Mouse (Mus musculus) forebrain, postnatal 0 days (tissue): ENCODE measurements around the gene Gckr. TPM values are rescaled to one million over a fixed set of nuclear protein-coding genes. Genes with fewer than 3 reads are reported as not detected.

Experiments used
- ATAC-seq: fragments of 200-750 bp; cut with Nextera tagmentation; 2 replicates; pipeline ENCODE4 v1.8.0; 2017; ENCODE audit warnings: mild to moderate bottlenecking, moderate library complexity
- DNase-seq: peaks from one replicate; pipeline ENCODE4 v3.0.0-alpha.2; 2015
- H3K27ac ChIP-seq: fragments of 300-500 bp; sonication (generic); 2 replicates; pipeline ENCODE4 v1.5.1; 2014; ENCODE audit warnings: low read depth, mild to moderate bottlenecking, antibody characterized with exemption, low read length, moderate library complexity, mixed read lengths
- H3K27me3 ChIP-seq: fragments of 300-500 bp; sonication (generic); 2 replicates; pipeline ENCODE4 v1.6.1; 2014; ENCODE audit warnings: mild to moderate bottlenecking, low read length, mixed read lengths; ENCODE audit not compliant: insufficient read depth
- H3K36me3 ChIP-seq: fragments of 300-500 bp; sonication (generic); 2 replicates; pipeline ENCODE4 v1.6.1; 2014; ENCODE audit warnings: mild to moderate bottlenecking, moderate library complexity; ENCODE audit not compliant: insufficient read depth
- H3K4me1 ChIP-seq: fragments of 300-500 bp; sonication (generic); 2 replicates; pipeline ENCODE4 v1.6.1; 2014; ENCODE audit warnings: antibody characterized with exemption; ENCODE audit not compliant: insufficient read depth
- H3K4me2 ChIP-seq: fragments of 300-500 bp; sonication (generic); 2 replicates; pipeline ENCODE4 v1.6.1; 2014; ENCODE audit warnings: low read depth, mild to moderate bottlenecking, moderate library complexity
- H3K4me3 ChIP-seq: fragments of 300-500 bp; sonication (generic); 2 replicates; pipeline ENCODE4 v1.5.1; 2014; ENCODE audit warnings: low read depth, low read length, mixed read lengths
- H3K9ac ChIP-seq: fragments of 300-500 bp; sonication (generic); 2 replicates; pipeline ENCODE4 v1.6.1; 2014; ENCODE audit warnings: mild to moderate bottlenecking
- H3K9me3 ChIP-seq: fragments of 300-500 bp; sonication (generic); 2 replicates; pipeline ENCODE4 v1.6.1; 2016; ENCODE audit warnings: low read length
- CTCF ChIP-seq: sonication (generic); IDR thresholded peaks from 2 replicates; pipeline ENCODE4 v1.5.1; 2016; ENCODE audit warnings: antibody characterized with exemption, control low read depth, low read depth
- WGBS: fragments of 180-500 bp; shearing (Covaris S2); extraction: QIAGEN DNeasy Blood & Tissue Kit; methylation state at CpG from one replicate; pipeline ENCODE4 v1.1.7; 2014; 5-methylcytosine and 5-hydroxymethylcytosine counted together
- polyA plus RNA-seq: library from polyadenylated mRNA; unstranded; fragments of >200 nt; fragmentation: Nextera tagmentation; extraction: Ambion mirVana; gene quantifications from 2 replicates; pipeline ENCODE4 v1.2.1, GENCODE M21; 2015
- total RNA-seq: library from RNA; depleted of rRNA; stranded (reverse); fragments of >200 nt; gene quantifications from 2 replicates; pipeline ENCODE4 v1.2.3, GENCODE M21; 2014; rRNA removed

The Gckr gene
- 0.05 and 1.5 TPM in 2 replicates for total RNA-seq
- polyA plus RNA-seq, result 0.23 and 0.54 TPM in 2 replicates

- no peaks in the 10 kb centered on the region for H3K27me3 ChIP-seq
- peak within 1 kb of the TSS; percentile 88 for H3K4me3 ChIP-seq
- H3K4me2 ChIP-seq, result peak within 1 kb of the TSS; percentile 94
- WGBS, result 75% methylated on average over 13 of the region's 13 CpGs
- peaks cover 13% of the 10 kb centered on the region for H3K36me3 ChIP-seq
- H3K9ac ChIP-seq, result peak within 1 kb of the TSS; percentile 93; the same call in 1 of the 2 replicates
- ATAC-seq, result no peak
- peak within 1 kb of the TSS; percentile 82; the same call in 1 of the 2 replicates for H3K27ac ChIP-seq
- TF ChIP-seq CTCF, result no peak
- no peaks in the 10 kb centered on the region for H3K9me3 ChIP-seq
- no peak for DNase-seq
- H3K4me1 ChIP-seq, result 0 out of 2 replicates have a peak, but pooled peaks cover 8% of the 10 kb centered on the region
Measured at GRCm38 (mm10) chr5:31297047-31297757, at the start of gene Gckr. TSS of gene Gckr (plus strand) at chr5:31297443.

GRCm38 (mm10) chr5:31250716-31251115, 46.5 kb upstream of the Gckr start:
- peak; percentile 38; the same call in 1 of the 2 replicates for ATAC-seq
- H3K36me3 ChIP-seq, result peaks cover 90% of the 10 kb centered on the region
- H3K27me3 ChIP-seq, result no peaks in the 10 kb centered on the region
- WGBS, result 50% methylated on average over 4 of the region's 4 CpGs
- no peak overlapping the region for H3K9ac ChIP-seq
- no peaks in the 10 kb centered on the region for H3K4me1 ChIP-seq
- no peak for TF ChIP-seq CTCF
- no peak for DNase-seq
- H3K4me3 ChIP-seq, result no peak overlapping the region
- no peak overlapping the region for H3K27ac ChIP-seq
- no peaks in the 10 kb centered on the region for H3K9me3 ChIP-seq
- H3K4me2 ChIP-seq, result no peak overlapping the region

- no peak within 1 kb of the TSS for H3K4me2 ChIP-seq
- peak within 1 kb of the TSS; percentile 18; the same call in 1 of the 2 replicates for H3K9ac ChIP-seq
- no peak within 1 kb of the TSS for H3K27ac ChIP-seq
- DNase-seq (peak; percentile 24), ATAC-seq (peak; percentile 47)
- WGBS, result 14% methylated on average over 45 of the region's 47 CpGs
- H3K36me3 ChIP-seq, result peaks cover 85% of the 10 kb centered on the region
- no peak within 1 kb of the TSS for H3K4me3 ChIP-seq
- no peaks in the 10 kb centered on the region for H3K27me3 ChIP-seq
- no peaks in the 10 kb centered on the region for H3K9me3 ChIP-seq
- TF ChIP-seq CTCF, result no peak
- H3K4me1 ChIP-seq, result no peaks in the 10 kb centered on the region
Measured at GRCm38 (mm10) chr5:31251541-31252101, 45.6 kb upstream of the Gckr start, which contains the start of gene Krtcap3. TSS of gene Krtcap3 (plus strand) at chr5:31251691.

GRCm38 (mm10) chr5:31252151-31252550, 45.1 kb upstream of the Gckr start:
- no peak overlapping the region for H3K4me3 ChIP-seq
- DNase-seq (peak; percentile 20), ATAC-seq (no peak)
- no peaks in the 10 kb centered on the region for H3K4me1 ChIP-seq
- no peak overlapping the region for H3K4me2 ChIP-seq
- no peaks in the 10 kb centered on the region for H3K9me3 ChIP-seq
- H3K36me3 ChIP-seq, result peaks cover 83% of the 10 kb centered on the region
- no peak for TF ChIP-seq CTCF
- 58% methylated on average over 10 of the region's 10 CpGs for WGBS
- H3K27ac ChIP-seq, result no peak overlapping the region
- H3K9ac ChIP-seq, result 0 out of 2 replicates have a peak overlapping the region, but pooled peaks have one; percentile 18
- no peaks in the 10 kb centered on the region for H3K27me3 ChIP-seq

GRCm38 (mm10) chr5:31252795-31253545, 44.3 kb upstream of the Gckr start:
- no peak for ATAC-seq
- Histone ChIP-seq H3K4me1 (no peaks in the 10 kb centered on the region), H3K9me3 (no peaks in the 10 kb centered on the region), H3K36me3 (peaks cover 81% of the 10 kb centered on the region), H3K4me3 (no peak overlapping the region), H3K9ac (no peak overlapping the region), H3K27me3 (no peaks in the 10 kb centered on the region), H3K4me2 (no peak overlapping the region), H3K27ac (no peak overlapping the region)
- WGBS, result 82% methylated on average over 16 of the region's 16 CpGs
- no peak for DNase-seq
- no peak for TF ChIP-seq CTCF

GRCm38 (mm10) chr5:31253806-31254205, 43.4 kb upstream of the Gckr start:
- WGBS, result 97% methylated on average over 8 of the region's 8 CpGs
- peaks cover 73% of the 10 kb centered on the region for H3K36me3 ChIP-seq
- H3K4me2 ChIP-seq, result no peak overlapping the region
- H3K9ac ChIP-seq, result no peak overlapping the region
- no peaks in the 10 kb centered on the region for H3K4me1 ChIP-seq
- DNase-seq, result no peak
- H3K9me3 ChIP-seq, result no peaks in the 10 kb centered on the region
- TF ChIP-seq CTCF, result no peak
- no peaks in the 10 kb centered on the region for H3K27me3 ChIP-seq
- no peak for ATAC-seq
- H3K4me3 ChIP-seq, result no peak overlapping the region
- no peak overlapping the region for H3K27ac ChIP-seq
